Mouse (Mus musculus) midbrain, embryonic 12.5 days (tissue): ENCODE measurements at regions not wholly inside any gene's neighbourhood (a gene's known extent, or its start where the extent isn't known, plus 50 kb on each side); places are given as distances from the start of the nearest gene placed in this dataset.

ENCODE experiments used
- ATAC-seq: fragments of 200-750 bp; cut with Nextera tagmentation; 2 replicates; pipeline ENCODE4 v1.8.0; 2017; ENCODE audit warnings: low read depth, moderate TSS enrichment, moderate library complexity; ENCODE audit not compliant: low FRiP score
- H3K27ac ChIP-seq: fragments of 300-500 bp; sonication (generic); replicated peaks from 2 replicates; pipeline ENCODE4 v1.5.1; 2016; ENCODE audit warnings: mild to moderate bottlenecking
- H3K27me3 ChIP-seq: fragments of 300-500 bp; sonication (generic); 2 replicates; pipeline ENCODE4 v1.6.1; 2016; ENCODE audit warnings: mild to moderate bottlenecking
- H3K36me3 ChIP-seq: fragments of 300-500 bp; sonication (generic); 2 replicates; pipeline ENCODE4 v1.6.1; 2016
- H3K4me1 ChIP-seq: fragments of 300-500 bp; sonication (generic); 2 replicates; pipeline ENCODE4 v1.6.1; 2016
- H3K4me2 ChIP-seq: fragments of 300-500 bp; sonication (generic); replicated peaks from 2 replicates; pipeline ENCODE4 v1.6.1; 2016; ENCODE audit warnings: mild to moderate bottlenecking, moderate library complexity
- H3K4me3 ChIP-seq: fragments of 300-500 bp; sonication (generic); 2 replicates; pipeline ENCODE4 v1.5.1; 2016; ENCODE audit warnings: mild to moderate bottlenecking
- H3K9ac ChIP-seq: fragments of 300-500 bp; sonication (generic); replicated peaks from 2 replicates; pipeline ENCODE4 v1.6.1; 2016; ENCODE audit warnings: mild to moderate bottlenecking, moderate library complexity
- H3K9me3 ChIP-seq: fragments of 300-500 bp; sonication (generic); 2 replicates; pipeline ENCODE4 v1.6.1; 2016; ENCODE audit warnings: mild to moderate bottlenecking
- WGBS: fragments of 180-500 bp; shearing (Covaris S2); methylation state at CpG from one replicate; pipeline ENCODE4 v1.1.7; 2016; 5-methylcytosine and 5-hydroxymethylcytosine counted together

DNA sequence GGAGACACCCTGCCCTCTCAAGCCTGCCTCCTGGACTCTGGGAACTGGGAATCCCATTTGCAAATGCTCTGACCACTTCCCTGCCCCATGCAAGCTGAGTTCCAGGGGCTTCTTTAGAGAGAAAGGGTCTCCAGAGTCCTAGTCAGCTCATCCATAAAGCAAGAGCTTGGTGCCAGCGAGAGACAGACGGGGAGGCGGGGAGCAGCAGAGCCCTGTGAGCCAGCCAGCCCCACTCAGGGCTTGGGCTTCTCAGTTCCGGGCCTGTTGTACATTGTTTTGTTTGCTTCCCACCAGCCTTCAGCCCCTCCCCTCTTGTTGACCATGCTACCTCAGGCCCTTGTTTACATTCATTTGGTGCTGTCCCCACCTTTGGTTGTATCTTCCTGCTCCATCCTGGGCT is 143.9 kb upstream of the Thy1 start:
- H3K4me2 ChIP-seq: no peak overlapping the region

DNA sequence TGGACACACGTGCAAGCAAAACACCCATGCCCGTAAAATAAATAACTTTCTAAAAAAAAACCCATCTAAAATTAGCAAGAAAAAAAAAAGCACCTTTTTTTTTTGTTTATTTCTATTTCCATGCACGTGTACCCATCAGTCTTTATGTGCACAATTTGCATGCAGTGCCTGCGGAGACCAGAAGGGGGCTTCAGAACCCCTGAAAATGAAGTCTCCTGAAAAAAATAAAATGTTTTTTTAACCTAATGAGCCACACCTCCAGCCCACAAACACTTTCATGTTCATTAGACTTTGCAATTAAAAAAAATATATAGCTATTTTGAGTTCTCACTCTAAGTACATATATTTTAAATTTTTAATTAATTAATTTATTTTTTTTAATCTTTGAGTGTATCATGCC is 134.9 kb upstream of the Thy1 start:
- H3K4me1 ChIP-seq: peaks cover 9% of the 10 kb centered on the region; the same call in 1 of the 2 replicates
- no peak overlapping the region for H3K4me2 ChIP-seq
- ATAC-seq: no peak
- H3K36me3 ChIP-seq: no peaks in the 10 kb centered on the region
- H3K4me3 ChIP-seq: no peak overlapping the region
- no peaks in the 10 kb centered on the region for H3K9me3 ChIP-seq
- whole genome bisulfite sequencing: 86% methylated on average over 4 of the region's 4 CpGs
- no peak overlapping the region for H3K9ac ChIP-seq
- H3K27ac ChIP-seq: no peak overlapping the region
- H3K27me3 ChIP-seq: no peaks in the 10 kb centered on the region

More for the DNA sequence above, 143.9 kb upstream of the Thy1 start:
- no peaks in the 10 kb centered on the region for H3K36me3 ChIP-seq
- H3K4me3 ChIP-seq: no peak overlapping the region
- no peaks in the 10 kb centered on the region for H3K27me3 ChIP-seq
- no peak for ATAC-seq
- 66% methylated on average over 4 of the region's 4 CpGs for WGBS
- no peaks in the 10 kb centered on the region for H3K9me3 ChIP-seq
- H3K4me1 ChIP-seq: peaks cover 18% of the 10 kb centered on the region
- no peak overlapping the region for H3K27ac ChIP-seq
- 0 out of 2 replicates have a peak overlapping the region, but pooled peaks have one; percentile 11 for H3K9ac ChIP-seq

DNA sequence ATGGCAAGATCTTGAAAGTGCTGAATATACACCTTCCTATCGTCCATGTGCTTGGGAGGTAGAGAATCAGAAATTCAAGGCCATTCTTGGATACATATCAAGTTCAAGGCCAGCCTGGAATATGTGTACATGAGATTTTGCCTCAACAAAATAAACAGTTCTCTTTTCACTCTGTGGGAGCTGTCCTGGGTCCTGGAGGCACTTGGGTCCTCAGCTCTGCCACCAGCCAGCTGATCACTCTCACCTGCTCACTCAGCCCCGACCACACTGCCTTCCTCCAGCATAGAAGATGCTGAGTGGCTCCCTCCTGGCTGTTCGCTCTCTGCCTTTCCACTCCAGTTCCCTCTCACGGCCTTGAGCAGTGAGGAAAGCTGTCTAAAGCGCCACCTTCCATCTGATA is 128.2 kb upstream of the Thy1 start:
- ATAC-seq: no peak
- Histone ChIP-seq H3K27ac (no peak overlapping the region), H3K27me3 (peaks cover 41% of the 10 kb centered on the region), H3K4me2 (no peak overlapping the region), H3K4me1 (peaks cover 26% of the 10 kb centered on the region), H3K9ac (no peak overlapping the region), H3K36me3 (no peaks in the 10 kb centered on the region), H3K4me3 (no peak overlapping the region), H3K9me3 (no peaks in the 10 kb centered on the region)
- 61% methylated on average over 5 of the region's 5 CpGs for WGBS

GRCm38 (mm10) chr9:43917467-43917866 is 125.7 kb upstream of the Thy1 start:
- Histone ChIP-seq H3K4me2 (no peak overlapping the region), H3K4me1 (peaks cover 43% of the 10 kb centered on the region), H3K27ac (no peak overlapping the region), H3K9ac (no peak overlapping the region), H3K27me3 (peaks cover 57% of the 10 kb centered on the region), H3K9me3 (no peaks in the 10 kb centered on the region), H3K4me3 (no peak overlapping the region), H3K36me3 (no peaks in the 10 kb centered on the region)
- 31% methylated on average over 10 of the region's 10 CpGs for WGBS
- no peak for ATAC-seq

GRCm38 (mm10) chr9:43919010-43919409 is 124.2 kb upstream of the Thy1 start:
- Histone ChIP-seq H3K27me3 (peaks cover 72% of the 10 kb centered on the region), H3K9ac (0 out of 2 replicates have a peak overlapping the region, but pooled peaks have one; percentile 11), H3K4me1 (peaks cover 53% of the 10 kb centered on the region), H3K27ac (no peak overlapping the region), H3K4me2 (no peak overlapping the region), H3K4me3 (no peak overlapping the region), H3K36me3 (no peaks in the 10 kb centered on the region), H3K9me3 (no peaks in the 10 kb centered on the region)
- WGBS: 69% methylated on average over 17 of the region's 17 CpGs
- ATAC-seq: no peak

GRCm38 (mm10) chr9:43920053-43920754 is 123.0 kb upstream of the Thy1 start:
- Histone ChIP-seq H3K9ac (0 out of 2 replicates have a peak overlapping the region, but pooled peaks have one; percentile 15), H3K27ac (peak overlapping the region; percentile 49), H3K27me3 (peaks cover 80% of the 10 kb centered on the region), H3K36me3 (no peaks in the 10 kb centered on the region), H3K9me3 (no peaks in the 10 kb centered on the region), H3K4me3 (no peak overlapping the region), H3K4me1 (peaks cover 53% of the 10 kb centered on the region), H3K4me2 (peak overlapping the region; percentile 36)
- ATAC-seq: peak; percentile 66
- WGBS: 8% methylated on average over 24 of the region's 24 CpGs

DNA sequence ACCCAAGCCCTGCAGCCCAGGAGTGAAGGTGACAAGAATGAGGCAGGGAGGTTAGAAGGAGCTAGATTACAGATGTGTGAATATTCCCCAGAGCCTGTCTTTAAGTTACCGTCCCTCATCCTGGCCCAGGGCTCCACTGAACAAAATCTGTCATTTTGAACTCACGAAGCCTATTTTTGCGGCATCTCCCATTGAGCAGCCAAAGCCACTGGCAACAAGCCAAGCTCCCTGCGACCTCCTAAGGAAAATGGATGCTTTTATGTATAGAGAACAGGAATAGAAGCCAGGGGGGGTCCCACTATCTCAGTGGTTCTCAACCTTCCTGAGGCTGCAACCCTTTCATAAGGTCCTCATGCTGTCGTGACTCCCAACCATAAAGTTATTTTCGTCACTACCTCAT is 121.0 kb upstream of the Thy1 start:
- Histone ChIP-seq H3K4me2 (no peak overlapping the region), H3K27me3 (peaks cover 64% of the 10 kb centered on the region), H3K27ac (no peak overlapping the region)

DNA sequence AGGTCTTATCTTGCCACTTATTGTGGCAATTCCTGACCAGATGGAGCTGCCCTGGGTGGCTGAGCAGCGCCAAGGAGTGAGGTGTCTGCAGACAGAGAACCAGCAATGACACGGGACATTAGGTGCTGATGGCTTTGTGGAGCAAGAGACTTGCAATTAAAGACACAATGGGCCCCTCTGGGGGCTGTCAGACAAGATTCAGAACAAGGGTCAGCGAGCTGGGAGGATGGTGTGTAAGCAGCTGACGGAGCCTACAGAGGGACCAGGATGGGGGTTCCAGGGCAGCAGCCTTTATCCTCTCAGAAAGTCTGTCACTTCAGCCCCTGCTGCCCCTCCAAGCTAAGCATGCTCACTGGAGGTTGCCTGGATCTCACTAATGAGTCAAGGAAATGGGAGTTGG is 120.1 kb upstream of the Thy1 start:
- Histone ChIP-seq H3K4me3 (no peak overlapping the region), H3K4me2 (no peak overlapping the region), H3K36me3 (no peaks in the 10 kb centered on the region), H3K27ac (no peak overlapping the region), H3K9me3 (no peaks in the 10 kb centered on the region), H3K27me3 (peaks cover 55% of the 10 kb centered on the region), H3K4me1 (peaks cover 42% of the 10 kb centered on the region), H3K9ac (no peak overlapping the region)
- WGBS: 33% methylated on average over 4 of the region's 4 CpGs
- ATAC-seq: no peak

More for the DNA sequence above, 121.0 kb upstream of the Thy1 start:
- Histone ChIP-seq H3K9ac (no peak overlapping the region), H3K9me3 (no peaks in the 10 kb centered on the region), H3K36me3 (no peaks in the 10 kb centered on the region), H3K4me3 (no peak overlapping the region), H3K4me1 (peaks cover 48% of the 10 kb centered on the region)
- ATAC-seq: no peak
- 75% methylated on average over 6 of the region's 6 CpGs for WGBS

DNA sequence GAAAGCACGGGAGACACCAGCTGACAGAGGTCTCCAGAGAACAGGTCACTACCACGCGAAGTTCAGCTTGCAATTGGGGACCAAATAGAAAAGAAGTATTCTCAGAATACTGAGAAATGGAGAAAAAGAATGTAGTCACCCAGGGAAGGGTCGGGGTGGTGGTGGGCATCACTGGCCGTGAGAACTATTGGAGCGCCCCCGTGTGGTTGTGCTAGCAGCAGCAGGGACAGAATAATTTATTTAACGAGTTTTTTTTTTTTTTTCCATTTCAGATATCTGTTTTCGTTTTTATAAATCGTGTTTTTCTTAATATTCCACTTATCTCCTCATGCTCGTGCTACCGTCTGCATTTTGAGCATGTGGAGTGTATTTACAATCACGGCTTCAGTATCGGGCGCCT is 118.4 kb upstream of the Thy1 start:
- no peak overlapping the region for H3K4me2 ChIP-seq
- ATAC-seq: no peak
- 38% methylated on average over 15 of the region's 15 CpGs for WGBS
- no peak overlapping the region for H3K4me3 ChIP-seq
- H3K27me3 ChIP-seq: peaks cover 39% of the 10 kb centered on the region
- H3K36me3 ChIP-seq: no peaks in the 10 kb centered on the region
- H3K27ac ChIP-seq: no peak overlapping the region
- H3K9ac ChIP-seq: no peak overlapping the region
- peaks cover 40% of the 10 kb centered on the region for H3K4me1 ChIP-seq
- no peaks in the 10 kb centered on the region for H3K9me3 ChIP-seq

- Histone ChIP-seq H3K9me3 (no peaks in the 10 kb centered on the region), H3K36me3 (no peaks in the 10 kb centered on the region), H3K27me3 (peaks cover 28% of the 10 kb centered on the region), H3K4me1 (peaks cover 50% of the 10 kb centered on the region), H3K27ac (peak overlapping the region; percentile 84), H3K4me3 (no peak overlapping the region), H3K9ac (no peak overlapping the region), H3K4me2 (peak overlapping the region; percentile 25)
- WGBS: 20% methylated on average over 7 of the region's 7 CpGs
- ATAC-seq: peak; percentile 67
These were observed 113.7 kb upstream of the Thy1 start for GRCm38 (mm10) chr9:43929312-43930036.

DNA sequence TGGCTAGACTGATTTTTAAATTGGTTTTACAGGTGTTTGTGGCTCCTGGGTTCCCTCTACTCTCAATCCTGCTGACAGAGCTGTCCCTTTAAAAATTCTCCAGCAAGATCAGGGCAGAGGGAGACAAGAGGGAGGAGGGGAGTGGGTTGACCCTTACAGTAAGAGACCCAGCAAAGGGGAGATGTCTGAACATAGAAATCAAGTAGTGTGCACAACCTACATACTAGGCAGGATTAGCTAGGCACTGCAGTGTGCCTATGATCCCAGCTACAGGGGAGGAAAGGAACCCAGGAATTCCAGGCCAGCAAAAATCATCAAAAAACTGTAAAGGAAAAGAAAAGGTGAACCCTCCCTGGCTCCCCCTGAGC is 113.2 kb upstream of the Thy1 start:
- Histone ChIP-seq H3K27me3 (peaks cover 31% of the 10 kb centered on the region), H3K4me3 (no peak overlapping the region), H3K36me3 (no peaks in the 10 kb centered on the region), H3K27ac (peak overlapping the region; percentile 84), H3K9me3 (no peaks in the 10 kb centered on the region), H3K4me1 (peaks cover 54% of the 10 kb centered on the region), H3K4me2 (no peak overlapping the region), H3K9ac (no peak overlapping the region)
- peak; percentile 13; the same call in 1 of the 2 replicates for ATAC-seq

DNA sequence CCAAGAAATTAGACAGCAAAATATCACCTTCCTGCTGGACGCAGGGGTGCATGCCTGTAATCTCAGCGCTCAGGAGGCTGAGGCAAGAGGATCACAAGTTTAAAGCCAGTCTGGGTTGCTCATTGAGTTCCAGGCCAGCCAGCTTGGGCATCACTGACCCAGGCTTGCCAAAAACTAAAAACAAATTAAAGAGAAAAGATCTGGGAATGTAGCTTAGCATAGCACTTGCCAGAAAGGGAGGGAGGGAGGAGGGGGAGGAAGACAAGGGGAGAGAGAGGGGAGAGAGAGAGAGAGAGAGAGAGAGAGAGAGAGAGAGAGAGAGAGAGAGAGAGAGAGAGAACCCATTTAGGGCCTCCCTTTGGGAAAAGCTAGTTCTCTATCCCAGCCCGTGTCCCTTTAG is 112.7 kb upstream of the Thy1 start:
- Histone ChIP-seq H3K27ac (peak overlapping the region; percentile 84), H3K4me3 (no peak overlapping the region), H3K9me3 (no peaks in the 10 kb centered on the region), H3K9ac (no peak overlapping the region), H3K4me2 (no peak overlapping the region), H3K36me3 (no peaks in the 10 kb centered on the region), H3K4me1 (peaks cover 54% of the 10 kb centered on the region), H3K27me3 (peaks cover 35% of the 10 kb centered on the region)
- WGBS: 69% methylated on average over 3 of the region's 3 CpGs
- ATAC-seq: no peak
